Mouse (Mus musculus): ENCODE data around the gene Ermap. TPM values are rescaled to one million over a fixed set of nuclear protein-coding genes. Genes with fewer than 3 reads are reported as not detected.

Ermap gene
- total RNA-seq, 2 experiments from 2014 or later = 0.28 to 0.31 TPM

GRCm38 (mm10) chr4:119138776-119139175 lies 51.0 kb downstream of the Ermap start:
- DNase-seq (ENCODE audit: low spot score in 2 of 2) = no peak

- DNase-seq (ENCODE audit: low spot score in 2 of 2) = peak; percentile 33 to 42
Measured at GRCm38 (mm10) chr4:119138171-119138570, 51.6 kb downstream of the Ermap start.

GRCm38 (mm10) chr4:119137313-119137712 lies 52.5 kb downstream of the Ermap start:
- no peak for DNase-seq (ENCODE audit: low spot score in 2 of 2)

- no peak for DNase-seq (ENCODE audit: low spot score in 2 of 2)
Measured at GRCm38 (mm10) chr4:119133860-119134259, 56.0 kb downstream of the Ermap start.

- no peak for DNase-seq (ENCODE audit: low spot score in 2 of 2)
Measured at GRCm38 (mm10) chr4:119133306-119133705, 56.5 kb downstream of the Ermap start.

- no peak for DNase-seq (ENCODE audit: low spot score in 2 of 2)
Measured at GRCm38 (mm10) chr4:119131189-119131910, 58.5 kb downstream of the Ermap start.

GRCm38 (mm10) chr4:119129096-119129495 lies 60.7 kb downstream of the Ermap start:
- DNase-seq (ENCODE audit: low spot score in 2 of 2) = no peak

- DNase-seq (ENCODE audit: low spot score in 2 of 2) = no peak
Measured at GRCm38 (mm10) chr4:119128547-119128946, 61.3 kb downstream of the Ermap start.

GRCm38 (mm10) chr4:119127229-119127628 lies 62.6 kb downstream of the Ermap start:
- no peak for DNase-seq (ENCODE audit: low spot score in 2 of 2)

- no peak for DNase-seq (ENCODE audit: low spot score in 2 of 2)
Measured at GRCm38 (mm10) chr4:119125577-119126270, 64.1 kb downstream of the Ermap start.

Small RNA genes within 50 kb of the gene (microRNA-seq; reads per million reads assigned to microRNA genes)
- 0 reads per million in 2 experiments for gene Mir1957a

Other genes starting within 250 kb of the Ermap start
- gene Lao1, start 228.4 kb downstream of the Ermap start, total RNA-seq (2021) = 1 to 10 TPM in 1 of 2 experiments, under 1 TPM in 1; 0.95 to 1.2 TPM
- 100 to 1,000 TPM in 1 of 2 experiments, 10 to 100 TPM in 1; 89.7 to 110 TPM for gene Slc2a1, start 81.3 kb downstream of the Ermap start, total RNA-seq (2021)
- 10 to 100 TPM in 1 of 2 experiments, 1 to 10 TPM in 1; 7.3 to 11.0 TPM for gene Zfp691, start 15.8 kb downstream of the Ermap start, total RNA-seq (2021)
- 10 to 100 TPM; 21.1 to 25.3 TPM for gene Svbp, start 5.3 kb upstream of the Ermap start, total RNA-seq (2021)
- under 1 TPM; 0.30 to 0.45 TPM for gene Tmem269, start 28.2 kb upstream of the Ermap start, total RNA-seq (2021)
- 10 to 100 TPM; 32.4 to 33.2 TPM for gene AU022252, start 42.7 kb upstream of the Ermap start, total RNA-seq (2021)
- 1 to 10 TPM; 9.4 to 9.5 TPM for gene P3h1, start 42.9 kb upstream of the Ermap start, total RNA-seq (2021)
- 1 to 10 TPM in 1 of 2 experiments, under 1 TPM in 1; 0.79 to 1.9 TPM for gene Cldn19, start 65.4 kb upstream of the Ermap start, total RNA-seq (2021)
- gene Ybx1, start 104.6 kb upstream of the Ermap start, total RNA-seq (2021) = 100 to 1,000 TPM; 465 to 518 TPM
- 10 to 100 TPM; 19.9 to 20.7 TPM for gene Ppih, start 130.5 kb upstream of the Ermap start, total RNA-seq (2021)
- gene Ccdc30, start 225.5 kb upstream of the Ermap start, total RNA-seq (2021) = 10 to 100 TPM; 22.0 to 23.4 TPM
- gene Ppcs, start 232.4 kb upstream of the Ermap start, total RNA-seq (2021) = 1 to 10 TPM; 4.6 to 6.8 TPM
- under 1 TPM; 0.51 to 0.69 TPM for gene Zmynd12, start 232.8 kb upstream of the Ermap start, total RNA-seq (2021)